Mouse (Mus musculus): ENCODE measurements around the gene Tfap2a.

The Tfap2a gene

GRCm38 (mm10) chr13:40734316-40734965 lies 3.7 kb downstream of the Tfap2a start:
- no peak for DNase-seq (ENCODE audit: low read depth, low spot score)

DNA sequence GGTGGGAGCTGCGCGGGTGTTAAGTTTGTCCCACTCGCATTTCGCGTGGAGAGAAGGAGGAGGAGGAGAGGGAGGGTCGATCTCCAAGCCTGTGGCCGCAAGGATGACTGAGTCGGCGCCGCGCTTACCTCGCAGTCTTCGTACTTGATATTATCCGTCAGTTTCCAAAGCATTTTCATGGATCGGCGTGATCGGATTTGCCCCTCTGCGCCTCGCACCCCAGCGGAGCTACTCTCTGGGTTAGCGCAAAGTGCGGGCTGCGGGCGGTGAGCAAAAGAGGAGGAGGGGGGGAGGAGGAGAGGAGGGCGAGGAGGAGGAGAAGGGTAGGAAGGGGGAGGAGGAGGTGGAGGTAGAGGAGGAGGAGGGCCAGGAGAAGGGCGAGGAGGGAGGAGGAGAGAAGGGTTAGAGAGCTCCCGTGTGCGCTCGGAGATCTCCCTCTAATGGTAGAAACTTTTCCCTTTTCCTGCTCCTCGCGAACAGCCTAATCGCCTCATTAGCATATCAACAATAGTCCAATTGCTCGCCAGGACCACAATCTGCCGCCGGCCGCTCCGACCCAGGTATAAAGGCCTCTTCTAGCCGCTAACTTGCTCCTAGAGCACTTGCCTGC lies 4.5 kb downstream of the Tfap2a start:
- DNase-seq (ENCODE audit: low read depth, low spot score): no peak

GRCm38 (mm10) chr13:40732816-40733541 lies 5.2 kb downstream of the Tfap2a start:
- no peak for DNase-seq (ENCODE audit: low read depth, low spot score)

DNA sequence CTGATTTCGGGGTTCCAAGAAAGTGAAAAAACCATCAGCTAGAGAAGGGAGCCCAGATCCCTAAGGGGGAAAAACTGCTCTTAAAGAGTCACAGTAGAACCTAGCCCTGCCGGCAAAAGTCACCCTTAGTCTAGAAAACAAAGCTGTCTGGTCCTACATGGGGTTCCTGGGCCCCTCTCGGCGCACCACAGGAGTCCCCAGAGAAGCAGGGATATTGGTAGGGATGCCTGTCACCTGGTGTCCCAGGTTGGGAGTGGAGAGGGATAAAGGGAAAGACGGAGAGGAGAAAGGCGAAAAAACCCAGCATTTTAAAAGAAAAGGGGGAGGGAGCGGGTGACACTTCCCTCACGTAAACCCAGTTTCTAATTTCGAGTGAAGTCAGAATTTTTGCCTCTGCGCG lies 6.1 kb downstream of the Tfap2a start:
- no peak for DNase-seq (ENCODE audit: low read depth, low spot score)

DNA sequence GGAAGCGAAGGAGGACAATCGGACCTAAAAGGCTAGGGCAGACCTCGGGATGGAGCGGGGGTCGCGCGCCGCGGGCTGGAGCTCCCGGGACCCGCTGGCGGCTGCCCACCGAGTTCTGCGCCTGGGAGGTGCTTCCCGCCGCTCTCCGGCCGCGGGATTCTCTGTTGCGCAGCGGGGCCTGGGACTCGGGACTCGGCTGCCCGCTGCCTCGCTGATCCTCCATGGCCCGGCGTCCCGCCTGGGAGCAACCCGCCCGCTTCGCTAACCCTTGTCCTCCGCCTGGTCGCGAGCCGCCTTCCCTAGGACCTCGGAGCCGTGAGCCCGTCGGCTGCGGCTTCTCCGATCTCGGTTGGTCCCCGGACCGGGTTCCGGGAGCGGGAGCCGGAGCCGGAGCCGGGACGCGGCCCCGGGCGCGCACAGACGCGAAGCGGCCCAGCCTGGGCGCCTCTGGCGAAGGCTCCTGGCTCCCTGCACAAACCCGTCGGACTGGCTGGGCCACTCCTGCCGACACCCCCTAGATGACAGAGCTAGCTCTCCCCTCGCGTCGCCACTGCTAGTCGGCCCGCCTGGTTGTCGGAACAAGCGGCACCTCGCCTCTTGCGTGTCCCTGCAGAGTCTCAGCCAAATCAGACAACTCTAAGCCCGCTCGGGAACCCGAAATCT lies 6.9 kb downstream of the Tfap2a start:
- no peak for DNase-seq (ENCODE audit: low read depth, low spot score)

- DNase-seq (ENCODE audit: low read depth, low spot score): no peak
Measured at GRCm38 (mm10) chr13:40730651-40731178, 7.5 kb downstream of the Tfap2a start.

- no peak for DNase-seq (ENCODE audit: low read depth, low spot score)
Measured at GRCm38 (mm10) chr13:40729592-40730431, 8.4 kb downstream of the Tfap2a start.

- no peak for DNase-seq (ENCODE audit: low read depth, low spot score)
Measured at GRCm38 (mm10) chr13:40729037-40729436, 9.1 kb downstream of the Tfap2a start.

DNA sequence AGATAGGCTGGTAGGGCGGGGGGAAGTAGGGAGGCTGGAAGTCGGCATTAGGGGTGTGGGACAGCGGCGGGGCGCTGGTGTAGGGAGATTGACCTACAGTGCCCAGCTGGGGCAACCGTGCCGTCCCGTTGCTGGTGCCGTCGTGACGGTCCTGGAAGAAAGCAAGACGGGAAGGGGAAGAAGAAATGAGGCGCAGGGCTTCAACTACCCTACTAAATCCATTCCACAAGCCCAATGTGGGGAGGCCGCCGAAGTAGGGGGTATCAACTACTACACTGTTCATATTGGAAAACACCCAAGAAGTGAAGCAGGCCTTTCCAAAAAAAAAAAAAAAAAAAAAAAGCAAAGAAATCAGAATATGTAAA lies 9.6 kb downstream of the Tfap2a start:
- DNase-seq (ENCODE audit: low read depth, low spot score): no peak

- no peak for DNase-seq (ENCODE audit: low read depth, low spot score)
Measured at GRCm38 (mm10) chr13:40727731-40728625, 10.2 kb downstream of the Tfap2a start.

GRCm38 (mm10) chr13:40725924-40726323 lies 12.3 kb downstream of the Tfap2a start:
- no peak for DNase-seq (ENCODE audit: low read depth, low spot score)

GRCm38 (mm10) chr13:40723598-40723920 lies 14.6 kb downstream of the Tfap2a start:
- no peak for DNase-seq (ENCODE audit: low read depth, low spot score)

- peak; percentile 25 for DNase-seq (ENCODE audit: low read depth, low spot score)
Measured at GRCm38 (mm10) chr13:40722741-40723597, 15.2 kb downstream of the Tfap2a start.

DNA sequence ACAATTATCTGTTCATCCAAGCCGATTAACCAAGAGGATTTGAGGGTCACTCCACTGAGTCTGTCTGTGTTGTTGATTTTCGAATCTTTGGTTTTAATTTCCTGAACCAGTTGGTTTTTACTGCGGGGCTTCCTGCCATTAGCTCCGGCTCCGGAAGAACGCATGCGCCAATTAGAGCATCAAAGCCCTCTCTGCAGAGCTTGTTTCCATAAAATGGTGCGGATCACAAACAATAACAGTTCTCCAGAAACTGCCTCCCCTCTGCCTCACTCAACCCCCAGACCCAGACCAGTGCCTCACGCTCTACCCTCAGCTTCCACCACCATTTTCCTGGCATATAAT lies 18.5 kb downstream of the Tfap2a start:
- DNase-seq (ENCODE audit: low read depth, low spot score): no peak

GRCm38 (mm10) chr13:40719066-40719740 lies 19.0 kb downstream of the Tfap2a start:
- DNase-seq (ENCODE audit: low read depth, low spot score): no peak

DNA sequence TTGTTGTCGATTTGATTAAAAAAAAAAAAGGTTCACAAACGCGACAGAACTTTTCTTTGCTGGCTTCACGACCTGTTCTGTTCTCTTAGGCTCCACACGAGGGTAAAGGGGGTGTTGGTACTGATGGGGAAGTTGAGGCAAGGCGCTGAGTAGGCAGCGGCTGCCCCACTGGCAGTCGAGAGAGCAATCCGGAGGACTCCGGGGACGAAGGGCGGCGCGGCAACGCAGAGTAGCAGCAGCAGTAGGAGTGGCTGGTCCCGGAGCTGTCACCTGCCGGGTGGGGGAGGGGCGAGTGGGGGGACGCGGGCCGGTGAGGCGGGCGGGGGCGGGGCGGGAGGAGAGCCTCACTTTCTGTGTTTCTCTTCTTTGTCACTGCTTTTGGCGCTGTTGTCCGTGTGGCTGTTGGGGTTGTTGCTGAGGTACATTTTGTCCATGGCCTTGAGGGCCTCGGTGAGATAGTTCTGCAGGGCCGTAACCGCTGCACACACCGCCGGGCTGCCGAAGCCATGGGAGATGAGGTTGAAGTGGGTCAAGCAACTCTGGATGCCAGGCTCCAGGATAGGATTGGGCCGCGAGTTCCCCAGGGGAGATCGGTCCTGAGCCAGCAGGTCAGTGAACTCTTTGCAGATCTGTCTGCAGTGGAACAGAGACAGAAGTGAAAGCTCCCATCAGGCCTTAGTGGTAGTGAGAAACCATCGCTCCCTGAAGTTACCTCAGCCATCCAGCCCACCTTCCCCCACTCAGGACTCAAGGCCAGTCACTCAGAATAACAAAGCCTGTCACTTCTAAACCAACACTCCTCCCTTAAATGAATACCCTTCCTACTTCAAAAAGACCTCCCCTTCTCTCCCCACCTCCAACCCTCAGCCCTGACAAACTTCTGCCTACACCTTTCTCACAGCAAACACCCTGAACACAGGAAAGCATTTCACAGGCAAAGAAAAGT lies 21.1 kb downstream of the Tfap2a start:
- no peak for DNase-seq (ENCODE audit: low read depth, low spot score)

GRCm38 (mm10) chr13:40714531-40714930 lies 23.6 kb downstream of the Tfap2a start:
- DNase-seq (ENCODE audit: low read depth, low spot score): no peak

DNA sequence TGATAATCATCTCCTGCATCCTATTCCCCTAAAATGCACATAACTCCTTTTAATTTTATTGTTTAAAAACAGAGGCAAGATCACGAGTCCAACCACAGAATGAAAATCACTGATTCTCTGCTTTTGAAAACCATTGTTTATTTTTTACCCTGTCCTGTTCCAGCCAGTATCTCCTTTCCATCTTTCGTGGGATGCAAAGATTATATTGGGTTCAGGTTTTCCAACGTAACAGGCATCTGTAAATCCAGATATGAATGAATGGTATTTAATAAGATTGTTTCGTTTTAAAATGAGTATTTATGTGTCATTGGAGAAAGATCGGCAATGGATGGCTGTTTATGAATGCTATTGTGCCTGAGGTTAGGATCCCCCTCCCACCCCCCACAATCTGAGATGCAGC lies 24.5 kb downstream of the Tfap2a start:
- DNase-seq (ENCODE audit: low read depth, low spot score): no peak
